Mouse (Mus musculus): ENCODE results near the gene 5530401A14Rik.

5530401A14Rik gene

DNA sequence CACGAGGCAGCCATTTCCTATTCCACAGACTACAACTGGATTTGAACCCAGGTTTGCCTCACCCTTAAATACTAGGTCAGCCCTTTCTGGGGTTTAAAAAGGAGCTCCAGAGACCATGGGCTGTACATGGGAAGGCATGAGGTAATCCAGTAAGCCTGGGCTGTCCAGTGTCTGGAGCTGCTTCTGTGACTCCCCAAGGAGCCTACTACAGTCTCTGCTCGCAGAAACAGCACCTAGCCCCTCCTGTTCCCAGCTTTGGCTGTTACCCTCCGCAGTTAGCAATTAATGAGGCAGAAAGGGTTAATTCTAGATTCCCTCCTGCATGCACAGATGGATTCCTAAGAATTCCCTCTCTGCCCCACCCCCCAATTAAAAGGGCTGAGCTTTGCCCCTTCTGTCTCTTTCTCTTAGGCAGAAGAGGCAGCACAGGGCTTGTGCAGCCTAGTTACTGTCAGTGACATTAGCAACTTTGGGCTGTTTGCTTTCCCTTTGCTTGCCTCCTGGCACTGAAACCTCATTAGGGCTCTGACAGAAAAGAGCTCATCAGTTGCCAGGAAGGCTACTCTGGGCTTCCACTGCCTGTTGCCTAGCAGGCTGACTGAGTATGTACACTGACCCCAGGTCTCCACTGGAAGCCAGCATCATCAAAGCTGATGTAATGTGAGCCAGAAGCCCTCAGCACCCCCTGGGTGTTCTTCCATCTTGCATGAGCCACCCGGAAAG, at the start of gene 5530401A14Rik:
Gene 5530401A14Rik, plus strand, starts transcription at position 424 of the 723 bp plus-strand sequence.
- DNase-seq (ENCODE audit: low read depth, low spot score): peak; percentile 41

DNA sequence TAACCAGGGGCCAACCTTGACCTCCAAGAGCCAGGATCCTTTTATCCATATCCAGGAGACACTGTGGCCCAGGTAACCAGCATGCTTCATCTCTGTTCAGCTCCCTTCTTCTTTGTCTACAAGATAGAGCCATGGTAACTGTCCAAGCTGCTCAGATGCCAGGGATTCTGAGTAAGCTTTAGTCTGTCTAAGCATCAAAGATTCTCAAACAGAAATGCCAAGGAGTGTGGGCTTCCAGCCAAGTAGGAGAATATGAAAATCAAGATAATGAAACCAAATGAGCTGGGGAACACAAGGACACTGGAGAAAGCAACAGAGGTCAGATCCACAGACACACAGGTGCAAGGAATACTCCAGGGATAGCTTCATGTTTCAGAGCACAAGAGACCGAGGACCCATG, 45.7 kb upstream of the 5530401A14Rik start:
- no peak for DNase-seq (ENCODE audit: low read depth, low spot score)

DNA sequence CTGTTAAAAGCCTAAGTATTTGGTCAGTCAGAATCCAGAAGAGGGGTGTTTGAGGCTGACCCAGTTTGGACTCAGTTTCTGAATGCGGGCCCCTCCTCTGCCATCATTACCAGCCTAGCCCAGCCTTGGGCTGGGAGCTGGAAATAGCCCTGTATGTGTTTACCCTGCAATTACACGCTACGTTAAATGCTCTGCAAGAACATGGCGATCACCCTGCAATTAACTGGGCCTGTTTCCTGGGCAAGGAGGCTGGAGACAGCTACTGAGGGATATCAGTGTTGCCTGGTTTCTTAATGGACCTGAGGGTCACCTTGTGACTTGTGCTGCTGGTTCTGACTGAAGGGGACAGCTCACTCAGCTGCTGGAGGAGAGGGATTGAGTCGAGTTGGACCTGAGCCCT, 43.9 kb upstream of the 5530401A14Rik start:
- no peak for DNase-seq (ENCODE audit: low read depth, low spot score)

DNA sequence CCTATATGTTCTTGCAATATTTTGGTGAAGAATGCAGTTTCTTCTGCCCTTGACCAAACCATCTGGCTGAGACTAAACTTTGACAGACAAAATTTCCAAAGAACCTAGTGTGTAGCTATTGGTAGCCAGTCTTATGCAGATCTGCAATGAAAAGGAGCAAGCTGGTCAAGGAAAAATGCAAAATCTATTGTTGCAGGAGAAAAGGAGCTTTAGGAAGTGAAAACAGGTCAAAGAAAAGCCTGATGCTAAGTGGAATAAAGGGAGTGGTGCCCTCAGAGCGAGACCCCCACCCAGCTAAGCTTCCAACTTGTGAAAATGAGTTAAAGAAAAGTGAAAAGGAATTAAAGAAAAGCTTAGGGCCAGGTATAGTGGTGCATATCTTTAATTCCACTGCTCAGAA, 28.1 kb upstream of the 5530401A14Rik start:
- no peak for DNase-seq (ENCODE audit: low read depth, low spot score)

DNA sequence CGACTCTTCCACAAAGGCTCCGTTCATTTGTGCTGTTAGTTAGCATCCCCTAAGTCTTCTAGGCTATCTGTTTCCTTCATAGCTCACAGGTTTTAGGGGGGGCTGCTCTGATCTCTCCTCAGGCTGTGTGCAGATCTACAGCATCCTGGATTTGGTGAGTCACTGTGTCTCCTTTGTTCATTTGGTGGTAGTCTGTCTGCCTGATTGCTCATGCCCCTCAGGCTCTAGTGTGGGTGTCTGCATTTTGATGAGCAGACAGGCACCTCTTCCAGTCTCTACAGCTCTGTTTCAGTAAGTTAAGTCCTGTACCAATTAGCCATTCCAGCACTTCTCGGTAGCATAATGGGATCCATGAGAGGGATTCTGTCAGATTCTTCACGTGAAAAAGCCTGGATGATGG, 22.0 kb upstream of the 5530401A14Rik start:
- DNase-seq (ENCODE audit: low read depth, low spot score): no peak

DNA sequence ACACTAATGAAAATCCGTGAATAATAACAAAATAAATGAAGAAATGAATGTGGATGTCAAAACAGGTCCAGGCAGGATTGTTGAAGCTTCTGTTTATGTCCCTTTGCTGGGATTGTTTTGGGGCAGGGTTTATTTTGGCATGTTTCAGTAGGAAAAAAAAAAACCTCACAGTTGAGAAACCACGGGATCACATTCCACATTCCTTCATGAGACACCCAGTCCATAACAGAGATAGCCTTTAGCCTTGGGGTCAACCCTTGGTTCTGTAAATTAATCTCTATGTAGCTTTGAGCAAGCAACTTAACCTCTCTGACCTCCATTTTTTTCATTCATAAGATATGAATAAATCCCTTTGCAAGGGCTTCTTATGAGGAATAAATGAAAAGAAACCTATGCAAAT, 19.5 kb upstream of the 5530401A14Rik start:
- DNase-seq (ENCODE audit: low read depth, low spot score): no peak

DNA sequence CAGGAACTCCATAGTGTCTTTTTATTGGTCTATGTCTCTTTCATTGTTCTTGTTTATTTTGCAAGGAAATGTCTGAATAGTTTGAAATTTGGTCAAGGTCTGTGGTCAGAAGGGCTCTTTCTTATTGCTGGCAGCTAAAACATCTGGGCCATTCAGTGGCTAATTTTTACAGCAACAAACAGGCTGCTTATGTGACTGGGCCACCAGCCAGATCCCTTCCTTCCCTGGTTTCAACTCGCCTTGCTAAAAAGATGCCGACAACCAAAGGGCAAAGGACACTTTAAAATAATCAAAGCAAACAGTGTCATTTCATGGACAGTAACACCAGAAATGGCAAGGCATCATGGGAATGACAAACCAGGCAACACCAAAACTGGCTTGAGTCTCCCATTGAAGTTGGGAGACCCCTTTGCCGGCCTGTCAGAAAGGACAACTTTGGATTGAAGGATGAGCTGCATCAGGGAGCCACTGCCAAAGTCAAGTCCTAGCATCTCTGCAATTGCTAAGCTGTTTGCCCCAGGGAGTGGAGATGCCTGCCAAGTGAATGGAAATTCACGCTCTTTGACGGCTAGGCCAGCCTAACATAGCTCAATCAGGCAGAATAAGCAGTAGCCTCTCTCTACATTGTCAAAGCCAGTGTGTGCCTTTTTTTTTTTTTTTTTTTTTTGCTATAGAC, 15.3 kb upstream of the 5530401A14Rik start:
- DNase-seq (ENCODE audit: low read depth, low spot score): no peak

DNA sequence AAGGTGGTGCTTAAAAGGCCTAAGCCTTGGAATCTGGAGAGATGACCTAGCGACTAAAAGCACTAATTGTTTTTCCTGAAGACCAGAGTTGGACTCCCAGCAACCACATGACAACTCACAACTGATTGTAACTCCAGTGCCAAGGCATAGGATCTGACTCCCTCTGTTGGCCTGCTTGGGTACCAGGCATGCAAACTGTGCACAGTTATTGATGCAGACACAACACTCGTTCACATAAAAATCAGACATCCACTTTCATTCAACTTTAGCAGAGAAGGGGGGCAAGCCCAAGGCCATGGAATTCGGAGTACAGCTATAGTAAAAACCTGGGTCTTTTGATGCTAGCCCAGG, 14.8 kb upstream of the 5530401A14Rik start:
- DNase-seq (ENCODE audit: low read depth, low spot score): no peak

DNA sequence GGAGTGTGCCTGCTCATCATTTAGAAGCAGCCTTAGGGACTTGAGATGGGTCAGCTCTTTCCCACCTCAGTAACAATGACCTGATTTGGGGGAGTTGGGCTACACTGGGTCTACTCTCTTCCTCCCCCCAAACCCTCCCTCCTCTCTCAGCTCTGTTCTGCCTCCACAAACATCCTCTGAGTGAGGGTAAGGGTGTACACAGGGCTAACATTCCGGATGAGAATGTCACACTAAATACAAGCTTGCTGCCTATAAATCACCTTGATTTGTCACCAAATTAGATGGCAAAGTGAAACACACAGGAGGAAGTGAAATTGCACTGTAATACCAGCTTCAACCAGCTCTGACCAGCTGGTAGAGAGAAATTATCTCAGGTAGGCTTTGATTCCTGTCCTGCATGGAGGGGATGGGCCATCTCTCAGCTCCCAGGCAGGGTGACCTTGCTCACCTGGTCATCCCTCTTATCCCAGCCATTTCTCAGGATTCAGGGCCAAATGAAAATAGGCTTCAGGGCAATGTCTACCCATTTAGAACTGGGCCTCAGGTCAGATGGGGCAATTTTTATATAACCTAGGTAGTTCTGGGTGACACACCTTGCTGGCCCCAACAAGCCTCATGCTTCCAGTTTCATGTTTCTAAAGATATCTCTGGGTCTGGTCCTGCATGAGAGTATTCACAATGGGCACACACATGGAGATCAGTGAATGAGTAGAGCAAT, 12.5 kb upstream of the 5530401A14Rik start:
- peak; percentile 14 for DNase-seq (ENCODE audit: low read depth, low spot score)

DNA sequence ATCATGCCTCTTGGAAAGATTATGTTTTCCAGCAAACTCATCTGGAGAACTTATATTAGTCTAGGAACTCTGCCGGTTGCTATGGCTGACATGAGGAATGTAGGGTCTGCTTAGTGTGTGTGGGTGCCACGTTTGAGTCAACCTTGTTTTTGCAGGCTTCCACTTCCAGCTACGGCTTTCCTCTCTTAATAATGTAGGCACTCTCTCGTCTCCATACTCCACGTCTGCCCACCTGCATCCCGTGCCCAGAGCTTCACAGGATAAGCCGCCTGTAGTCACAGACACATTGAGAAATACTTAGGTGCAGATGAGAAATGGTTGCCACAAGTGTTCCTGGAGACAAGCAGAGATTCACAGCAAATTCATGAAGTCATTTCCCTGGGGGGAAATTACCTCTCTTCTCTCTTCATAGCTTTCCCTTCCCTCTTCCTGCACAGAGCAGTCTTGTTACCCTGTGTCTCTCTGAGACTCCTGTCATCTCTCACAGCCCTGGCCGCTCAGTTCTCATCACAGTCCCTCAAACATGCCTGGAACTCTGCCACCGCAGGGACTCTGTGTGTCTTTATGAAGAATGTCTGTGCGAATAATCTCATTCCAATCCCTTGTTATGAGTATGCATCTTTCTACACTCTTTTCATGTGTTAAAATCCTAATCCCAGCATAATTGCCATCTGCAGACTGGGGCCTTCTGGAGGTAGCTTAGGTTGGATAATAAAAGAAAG, 5.3 kb downstream of the 5530401A14Rik start:
- no peak for DNase-seq (ENCODE audit: low read depth, low spot score)

DNA sequence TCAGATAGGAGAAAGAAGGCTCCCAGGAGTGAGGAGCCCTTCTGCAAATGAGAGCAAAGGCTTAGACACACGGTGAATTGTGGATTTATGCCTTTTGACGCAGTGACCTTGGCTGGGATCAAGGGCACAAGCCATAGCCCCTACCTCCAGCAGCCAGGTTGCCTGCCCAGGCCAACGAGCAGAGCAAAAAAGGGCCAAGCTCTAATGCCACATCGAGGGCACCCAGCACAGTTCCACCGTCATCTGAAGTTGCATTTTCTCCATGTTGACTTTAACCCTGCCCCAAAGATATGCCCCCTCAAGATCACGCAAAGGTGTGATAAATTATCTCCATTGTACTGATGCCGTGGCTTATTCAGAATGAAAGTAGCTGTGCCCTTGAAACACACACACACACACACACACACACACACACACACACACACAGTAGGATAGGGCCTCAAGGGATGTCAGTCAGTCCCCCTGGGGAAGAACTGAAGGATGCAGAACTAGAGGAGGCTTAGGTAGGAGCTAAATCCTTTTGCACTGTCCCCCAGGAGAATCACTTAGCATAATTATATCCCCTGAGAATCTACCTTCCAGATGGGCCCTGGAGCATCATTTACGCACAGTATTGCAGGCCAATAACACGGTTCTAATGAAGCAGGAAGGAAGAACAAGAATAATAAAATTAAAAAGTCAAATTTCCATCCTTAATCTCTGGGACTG, 11.2 kb downstream of the 5530401A14Rik start:
- DNase-seq (ENCODE audit: low read depth, low spot score): no peak

DNA sequence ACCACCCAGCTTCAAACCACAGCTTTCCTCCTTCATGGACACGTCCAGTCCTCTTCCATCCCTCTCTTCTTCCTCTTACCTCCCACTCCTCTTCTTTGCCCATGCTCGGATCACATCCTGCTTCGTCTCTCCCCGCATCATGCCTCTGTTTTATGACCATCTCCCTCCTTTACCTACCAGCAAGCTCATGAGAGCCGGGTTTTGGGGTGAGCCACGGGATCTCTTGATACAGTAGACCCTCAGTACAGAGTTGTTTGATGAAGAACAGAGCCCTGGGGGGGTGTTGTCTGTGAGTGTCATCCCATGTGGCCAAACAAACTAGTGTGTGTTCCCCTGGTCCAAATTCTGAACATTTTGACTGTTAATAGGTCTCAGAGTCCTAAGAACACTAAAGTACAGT, 36.0 kb downstream of the 5530401A14Rik start:
- DNase-seq (ENCODE audit: low read depth, low spot score): no peak

DNA sequence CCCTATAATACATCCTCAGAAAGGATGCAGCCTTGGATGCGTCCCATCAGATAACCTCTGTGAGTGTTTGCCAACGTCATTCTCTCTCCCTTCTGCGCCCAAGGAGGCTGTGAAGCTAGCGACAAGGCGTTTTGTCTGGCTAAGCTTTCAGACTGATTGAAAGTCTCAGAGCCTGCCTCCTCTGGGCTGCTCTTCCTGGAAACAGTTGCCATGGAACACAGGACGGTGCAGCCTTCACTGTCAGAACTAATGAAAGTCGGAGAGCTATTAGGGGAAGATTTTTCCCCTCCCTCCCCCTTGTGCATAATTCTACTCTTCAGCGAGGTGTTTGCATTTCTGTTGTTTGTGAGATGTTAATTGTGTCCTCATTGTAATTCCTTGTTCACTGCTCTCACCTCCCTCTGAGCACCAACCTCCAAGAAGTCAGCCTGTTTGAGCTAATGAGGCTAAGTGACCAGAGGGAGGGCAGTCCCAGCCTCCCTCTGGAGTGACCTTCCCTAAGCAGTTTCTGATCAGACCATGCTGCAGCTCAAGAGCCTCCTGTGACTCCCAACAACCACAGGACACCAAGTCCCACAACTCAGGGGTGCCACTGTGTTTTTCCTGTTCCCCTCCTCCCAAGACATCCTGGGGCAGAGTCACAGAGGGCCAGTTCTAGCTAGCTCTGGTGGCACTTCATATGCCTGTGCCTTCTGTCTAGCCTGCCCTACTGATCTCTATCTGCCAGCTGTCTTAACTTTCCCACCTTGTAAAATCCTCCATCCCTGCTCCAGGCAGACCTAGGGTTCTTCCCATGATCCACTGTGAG, 37.3 kb downstream of the 5530401A14Rik start:
- DNase-seq (ENCODE audit: low read depth, low spot score): peak; percentile 11

DNA sequence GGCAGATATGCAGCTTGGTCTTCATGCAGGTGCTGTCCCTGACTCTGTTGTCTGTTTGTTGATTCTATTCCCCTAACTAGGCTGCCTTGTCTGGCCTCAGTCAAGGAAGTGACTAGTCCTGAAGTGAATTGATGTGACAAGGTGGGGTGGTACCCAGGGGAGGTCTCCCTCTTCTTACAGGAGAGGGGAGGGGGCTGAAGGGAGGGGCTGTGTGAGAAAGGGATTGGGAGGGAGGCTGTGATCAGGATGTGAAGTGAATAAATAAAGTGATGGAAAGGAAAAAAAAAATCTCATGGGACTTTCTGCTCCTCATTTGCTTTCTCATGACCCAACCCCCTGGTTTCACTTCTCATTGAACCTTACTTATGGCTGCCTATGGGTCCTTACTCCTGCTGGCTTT, 41.8 kb downstream of the 5530401A14Rik start:
- DNase-seq (ENCODE audit: low read depth, low spot score): no peak

DNA sequence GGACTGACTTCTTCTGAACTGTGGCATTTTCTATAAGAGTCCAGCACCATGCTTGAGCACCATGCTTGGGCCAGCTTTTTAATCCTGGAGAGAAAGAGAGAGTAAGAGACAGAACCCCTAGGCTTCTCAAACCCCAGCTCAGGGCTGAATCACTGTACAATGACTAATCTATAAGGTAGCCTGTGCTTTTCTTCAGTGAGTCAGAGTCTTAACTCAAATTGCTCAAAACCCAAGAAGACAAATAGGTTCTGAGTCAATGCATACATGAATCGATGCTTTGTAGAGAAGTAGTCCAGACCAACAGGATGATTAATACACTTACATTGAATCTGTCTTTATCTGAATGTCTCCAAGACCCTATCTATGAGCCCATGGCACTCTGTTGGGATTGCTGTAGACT, 48.3 kb downstream of the 5530401A14Rik start:
- DNase-seq (ENCODE audit: low read depth, low spot score): no peak

DNA sequence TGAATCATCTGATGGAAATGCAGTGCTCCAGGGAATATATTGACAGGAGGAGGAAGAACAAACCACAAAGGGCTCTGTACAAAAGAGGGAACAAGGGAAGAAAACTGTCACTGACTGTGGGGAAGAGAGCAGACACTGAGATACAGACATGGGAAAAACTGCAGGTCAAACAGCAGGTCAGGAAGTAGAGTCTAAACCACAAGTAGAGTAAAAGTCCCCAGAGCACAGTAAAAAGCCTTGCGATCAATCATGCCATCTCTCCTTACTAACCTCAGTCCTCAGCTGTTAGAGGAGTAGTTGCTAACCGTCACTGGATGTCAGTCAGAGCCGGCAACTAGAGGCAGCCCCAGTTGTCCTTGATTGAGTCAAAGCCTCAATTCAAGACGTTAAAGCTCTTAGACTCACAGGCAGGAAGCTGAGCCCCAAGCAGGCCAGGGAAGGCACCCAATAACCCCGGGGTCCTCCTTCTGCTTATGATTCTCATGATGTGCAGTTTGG, 49.0 kb downstream of the 5530401A14Rik start:
- no peak for DNase-seq (ENCODE audit: low read depth, low spot score)

DNA sequence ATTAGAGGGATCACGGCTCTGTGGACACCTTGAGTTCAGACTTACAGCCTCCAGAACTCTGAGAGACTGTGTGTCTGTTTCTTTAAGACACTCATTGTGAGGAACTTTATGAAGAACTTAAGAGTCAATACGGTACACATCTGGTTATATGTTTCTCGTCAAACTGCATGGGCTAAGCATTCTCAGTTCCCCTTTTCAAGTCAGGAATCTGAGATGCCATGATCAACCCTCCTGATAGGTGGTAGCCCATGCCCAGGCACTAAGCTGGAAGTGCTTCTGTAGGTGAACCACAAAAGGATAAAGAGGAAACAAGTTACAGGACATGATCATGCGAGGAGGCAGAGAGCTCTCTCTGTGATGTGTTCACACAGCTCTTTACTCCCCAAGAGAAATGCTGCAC, 52.6 kb downstream of the 5530401A14Rik start:
- no peak for DNase-seq (ENCODE audit: low read depth, low spot score)

DNA sequence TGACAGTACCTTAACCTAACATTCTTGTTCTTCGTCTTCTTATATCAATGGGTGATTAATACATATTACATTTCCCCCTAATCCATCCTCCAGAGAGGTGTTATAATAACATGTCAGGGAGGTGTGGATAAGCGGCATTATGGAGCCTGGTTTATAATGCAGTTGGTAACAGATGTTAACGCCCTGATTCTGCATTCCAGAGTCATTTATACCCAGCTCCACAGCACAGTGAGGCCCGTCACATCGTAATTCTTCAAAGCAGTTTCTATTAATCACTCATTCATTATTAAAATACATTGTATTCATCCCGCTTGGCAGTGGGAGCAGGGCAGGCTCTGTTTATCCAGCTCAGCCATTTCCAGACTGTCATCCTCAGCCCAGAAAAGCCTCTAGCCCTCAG, 55.0 kb downstream of the 5530401A14Rik start:
- DNase-seq (ENCODE audit: low read depth, low spot score): peak; percentile 11

DNA sequence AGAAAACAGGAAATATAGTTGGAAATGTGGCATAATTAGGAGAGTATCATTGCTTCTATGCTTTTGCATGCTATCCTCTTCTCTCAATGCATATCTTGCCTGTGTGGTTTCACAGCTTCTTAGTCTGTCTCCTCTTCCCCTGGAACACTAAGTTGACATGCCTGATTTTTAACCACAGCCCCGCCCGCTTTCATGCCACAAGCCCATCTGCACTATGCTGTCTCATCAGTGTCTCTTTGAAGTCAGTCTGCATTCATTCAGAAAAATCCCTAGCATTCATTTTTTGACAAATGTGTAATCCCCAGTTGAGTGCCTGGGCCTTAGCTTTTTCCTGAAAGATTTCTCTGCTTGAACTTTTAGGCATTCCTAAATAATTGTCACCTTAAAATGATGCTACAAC, 62.6 kb downstream of the 5530401A14Rik start:
- no peak for DNase-seq (ENCODE audit: low read depth, low spot score)

DNA sequence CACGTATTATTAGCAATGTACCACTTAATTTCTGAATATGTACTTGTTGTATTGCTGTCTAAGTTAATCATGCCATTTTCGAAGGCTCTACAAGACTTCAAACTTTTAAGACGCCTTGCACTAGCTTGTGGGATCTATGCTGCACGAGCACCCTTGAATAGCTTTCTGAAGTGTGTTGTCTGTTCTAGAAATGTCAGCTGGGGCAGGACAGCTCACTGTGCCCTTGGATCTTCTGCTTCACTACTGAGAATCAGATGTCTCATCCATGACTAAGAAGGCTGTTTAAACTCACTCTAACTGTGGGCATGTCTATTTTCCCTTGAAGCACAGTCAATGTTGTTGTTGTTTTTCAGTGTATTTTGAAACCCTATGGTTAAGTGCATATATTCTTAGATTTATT, 63.2 kb downstream of the 5530401A14Rik start:
- no peak for DNase-seq (ENCODE audit: low read depth, low spot score)

Measured in forelimb bud, embryonic 11.5 days (tissue).